Mouse (Mus musculus) testis, postnatal 10 days (tissue): ENCODE results near the gene Spindoc.

ENCODE experiments used
- DNase-seq: peaks from one replicate; pipeline ENCODE4 v3.0.0; 2021; ENCODE audit warnings: low spot score

Spindoc gene

GRCm38 (mm10) chr19:7335656-7336055, 47.1 kb downstream of the Spindoc start:
- DNase-seq: no peak

GRCm38 (mm10) chr19:7334049-7334448, 48.7 kb downstream of the Spindoc start:
- DNase-seq: no peak

DNA sequence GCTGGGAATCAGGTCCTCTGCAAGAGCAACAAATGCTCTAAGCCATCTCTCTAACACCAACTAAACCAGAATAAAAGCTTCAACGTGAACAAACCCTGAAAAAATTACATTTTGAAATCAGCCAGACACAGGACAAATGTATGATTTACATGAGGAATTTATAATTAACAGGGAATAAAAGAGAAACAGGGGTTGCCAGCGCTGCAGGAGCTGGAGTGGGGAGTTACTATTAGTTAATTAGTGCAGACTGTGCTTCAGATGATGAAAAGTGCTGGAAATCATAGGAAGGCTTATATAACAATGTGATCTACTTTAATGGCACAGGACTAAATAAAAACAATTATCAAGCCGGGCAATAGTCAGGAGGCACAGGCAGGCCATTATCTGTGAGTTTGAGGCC, 61.4 kb downstream of the Spindoc start:
- no peak for DNase-seq

- DNase-seq: no peak
Observed at GRCm38 (mm10) chr19:7320181-7320580, 62.6 kb downstream of the Spindoc start.

GRCm38 (mm10) chr19:7317716-7318115, 65.1 kb downstream of the Spindoc start:
- no peak for DNase-seq

GRCm38 (mm10) chr19:7316822-7317221, 66.0 kb downstream of the Spindoc start:
- no peak for DNase-seq

DNA sequence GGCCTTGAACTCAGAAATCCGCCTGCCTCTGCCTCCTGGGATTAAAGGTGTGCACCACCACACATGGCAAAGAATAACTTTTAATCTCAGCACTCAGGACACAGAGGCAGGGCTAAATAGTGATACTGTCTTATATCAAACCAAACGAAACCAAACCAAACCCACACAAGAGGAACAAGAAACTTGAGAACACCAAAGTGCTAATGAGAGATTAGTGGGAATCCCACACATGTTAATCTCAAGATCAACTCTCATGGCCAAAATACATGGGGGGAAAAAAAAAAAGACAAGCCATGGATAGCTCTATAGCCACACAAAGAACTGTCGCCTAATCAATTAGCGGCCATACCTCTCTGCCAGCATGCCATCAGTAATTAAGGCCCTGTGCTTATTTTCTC, 67.2 kb downstream of the Spindoc start:
- no peak for DNase-seq

DNA sequence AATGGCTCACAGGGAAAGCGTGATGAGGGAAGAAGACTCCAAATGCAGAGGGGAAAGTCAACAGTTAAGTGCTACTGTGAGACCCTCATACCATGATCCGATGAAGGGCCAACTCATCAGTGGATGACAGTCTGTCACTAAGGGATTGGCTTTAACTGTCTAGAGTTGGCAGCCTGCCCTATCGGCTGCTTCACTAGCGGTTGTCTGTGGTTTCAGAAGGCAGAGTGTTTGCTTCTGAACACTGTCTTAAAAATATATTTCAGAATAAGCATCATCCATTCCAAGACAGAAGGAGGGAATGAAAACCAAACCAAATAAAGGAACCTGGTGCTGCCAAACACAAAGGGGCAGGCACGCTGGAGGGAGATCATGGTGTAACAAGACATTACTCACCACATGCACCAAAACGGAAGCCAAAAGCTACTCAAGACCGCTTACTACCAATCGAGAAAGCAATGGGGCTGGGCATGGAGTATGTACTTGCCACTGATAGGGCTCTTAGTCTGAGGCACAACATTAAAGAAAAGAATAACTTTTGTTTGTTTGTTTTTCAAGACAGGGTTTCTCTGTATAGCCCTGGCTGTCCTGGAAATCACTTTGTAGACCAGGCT, 67.7 kb downstream of the Spindoc start:
- no peak for DNase-seq

- DNase-seq: no peak
Observed at GRCm38 (mm10) chr19:7313660-7314059, 69.1 kb downstream of the Spindoc start.

- DNase-seq: no peak
Observed at GRCm38 (mm10) chr19:7311306-7311705, 71.5 kb downstream of the Spindoc start.

GRCm38 (mm10) chr19:7310704-7311103, 72.1 kb downstream of the Spindoc start:
- peak; percentile 65 for DNase-seq

DNA sequence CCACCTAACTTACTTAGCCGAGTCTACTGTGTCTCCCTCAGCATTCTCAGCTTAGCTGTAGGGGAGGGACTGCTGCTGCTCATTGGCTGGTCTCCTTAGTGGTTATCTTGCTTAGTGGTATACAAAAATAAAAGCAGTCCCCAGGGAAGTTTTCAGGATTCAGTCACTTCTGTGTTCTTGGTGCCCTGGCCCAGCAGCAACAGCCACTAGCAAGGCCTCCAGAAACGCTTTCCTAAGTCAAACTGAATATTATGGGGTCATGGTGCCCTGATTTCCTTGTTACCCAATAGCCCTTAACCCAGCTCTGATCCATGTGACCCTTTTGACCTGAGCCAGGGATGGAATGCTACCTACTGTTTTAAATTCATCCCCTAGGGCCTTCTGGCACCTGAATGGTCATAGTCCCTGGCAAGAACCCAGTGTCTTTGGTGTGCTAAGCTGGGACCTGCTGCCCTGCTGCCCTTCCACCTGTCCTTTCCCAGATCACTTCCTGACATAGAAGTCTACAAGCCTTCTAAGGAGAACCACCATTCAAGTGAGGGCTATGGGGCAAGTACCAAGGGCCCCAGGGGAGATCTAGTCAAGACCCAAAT, 73.0 kb downstream of the Spindoc start:
- no peak for DNase-seq

GRCm38 (mm10) chr19:7307995-7308770, 74.6 kb downstream of the Spindoc start:
- no peak for DNase-seq

- no peak for DNase-seq
Observed at GRCm38 (mm10) chr19:7306968-7307367, 75.8 kb downstream of the Spindoc start.

GRCm38 (mm10) chr19:7305380-7306310, 77.1 kb downstream of the Spindoc start:
- DNase-seq: no peak

GRCm38 (mm10) chr19:7304801-7305200, 78.0 kb downstream of the Spindoc start:
- no peak for DNase-seq
